Mouse (Mus musculus) limb, embryonic 15.5 days (tissue): Measurements from ENCODE around the gene Glis1. TPM values are rescaled to one million over a fixed set of nuclear protein-coding genes. Genes with fewer than 3 reads are reported as not detected.

ENCODE experiments used
- ATAC-seq: fragments of 200-750 bp; cut with Nextera tagmentation; 2 replicates; pipeline ENCODE4 v1.8.0; 2017; ENCODE audit warnings: low read depth, moderate TSS enrichment; ENCODE audit not compliant: insufficient number of reproducible peaks, low FRiP score, low TSS enrichment
- H3K27ac ChIP-seq: fragments of 300-500 bp; sonication (generic); 2 replicates; pipeline ENCODE4 v1.5.1; 2015; ENCODE audit warnings: moderate library complexity, mild to moderate bottlenecking, inconsistent platforms
- H3K27me3 ChIP-seq: fragments of 300-500 bp; sonication (generic); 2 replicates; pipeline ENCODE4 v1.6.1; 2015; ENCODE audit warnings: inconsistent platforms
- H3K36me3 ChIP-seq: fragments of 300-500 bp; sonication (generic); 2 replicates; pipeline ENCODE4 v1.6.1; 2015; ENCODE audit warnings: inconsistent platforms
- H3K4me1 ChIP-seq: fragments of 300-500 bp; sonication (generic); 2 replicates; pipeline ENCODE4 v1.6.1; 2015; ENCODE audit warnings: inconsistent platforms
- H3K4me2 ChIP-seq: fragments of 300-500 bp; sonication (generic); 2 replicates; pipeline ENCODE4 v1.6.1; 2015; ENCODE audit warnings: mild to moderate bottlenecking, inconsistent platforms
- H3K4me3 ChIP-seq: fragments of 300-500 bp; sonication (generic); 2 replicates; pipeline ENCODE4 v1.5.1; 2015; ENCODE audit warnings: mild to moderate bottlenecking, inconsistent platforms
- H3K9ac ChIP-seq: fragments of 300-500 bp; sonication (generic); 2 replicates; pipeline ENCODE4 v1.6.1; 2015; ENCODE audit warnings: inconsistent platforms
- H3K9me3 ChIP-seq: fragments of 300-500 bp; sonication (generic); 2 replicates; pipeline ENCODE4 v1.6.1; 2016; ENCODE audit warnings: inconsistent platforms
- WGBS: fragments of 180-500 bp; shearing (Covaris S2); methylation state at CpG from one replicate; pipeline ENCODE4 v1.1.7; 2015; 5-methylcytosine and 5-hydroxymethylcytosine counted together
- polyA plus RNA-seq: library from polyadenylated mRNA; unstranded; fragments of >200 nt; fragmentation: Nextera tagmentation; extraction: Ambion mirVana; gene quantifications from 2 replicates; pipeline ENCODE4 v1.2.1, GENCODE M21; 2015

Gene Glis1
- polyA plus RNA-seq, 1 experiment from 2014 or later, result 11.2 TPM

DNA sequence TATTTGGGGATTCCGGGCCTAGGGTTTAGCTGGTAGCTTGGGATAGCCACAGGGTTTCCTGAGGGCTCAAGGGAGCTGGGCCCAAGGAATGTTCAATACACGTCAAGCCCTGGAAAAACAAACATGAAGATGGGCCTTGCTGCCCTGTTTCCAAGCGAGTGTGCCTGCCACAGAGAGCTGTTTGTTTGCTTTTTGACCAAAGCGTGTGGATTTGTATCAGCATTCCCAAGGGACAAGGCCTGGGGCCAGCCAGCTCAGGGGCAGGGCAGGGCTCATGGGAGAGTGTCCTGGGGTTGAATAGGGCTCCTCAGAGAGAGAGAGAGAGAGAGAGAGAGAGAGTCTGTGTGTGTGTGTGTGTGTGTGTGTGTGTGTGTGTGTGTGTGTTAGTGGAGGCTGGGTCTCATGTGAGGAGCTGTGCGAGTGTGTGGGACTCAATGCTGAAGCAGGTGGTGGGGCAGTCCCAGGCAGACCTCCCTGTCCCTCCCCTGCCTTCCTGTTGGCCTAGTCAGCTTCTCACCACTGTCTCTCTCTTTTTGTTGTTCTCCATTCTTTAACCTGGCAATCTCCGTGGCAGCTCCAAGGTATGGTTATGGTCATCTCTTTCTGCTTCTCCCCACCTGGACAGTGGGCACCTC is 183.3 kb downstream of the Glis1 start:
- 70% methylated on average over 6 of the region's 6 CpGs for WGBS
- 0 out of 2 replicates have a peak, but pooled peaks cover 3% of the 10 kb centered on the region for H3K27me3 ChIP-seq
- H3K4me3 ChIP-seq, result no peak overlapping the region
- ATAC-seq, result no peak
- no peak overlapping the region for H3K9ac ChIP-seq
- no peak overlapping the region for H3K4me2 ChIP-seq
- H3K36me3 ChIP-seq, result no peaks in the 10 kb centered on the region
- H3K9me3 ChIP-seq, result no peaks in the 10 kb centered on the region
- H3K4me1 ChIP-seq, result peaks cover 8% of the 10 kb centered on the region; the same call in 1 of the 2 replicates
- H3K27ac ChIP-seq, result no peak overlapping the region

GRCm38 (mm10) chr4:107619487-107619886 is 185.1 kb downstream of the Glis1 start:
- Histone ChIP-seq H3K4me2 (no peak overlapping the region), H3K36me3 (no peaks in the 10 kb centered on the region), H3K9ac (no peak overlapping the region), H3K4me3 (no peak overlapping the region), H3K4me1 (peaks cover 16% of the 10 kb centered on the region), H3K27ac (no peak overlapping the region), H3K9me3 (no peaks in the 10 kb centered on the region), H3K27me3 (0 out of 2 replicates have a peak, but pooled peaks cover 7% of the 10 kb centered on the region)
- ATAC-seq, result no peak
- 93% methylated on average over 7 of the region's 7 CpGs for WGBS

- Histone ChIP-seq H3K9me3 (no peaks in the 10 kb centered on the region), H3K9ac (no peak overlapping the region), H3K4me2 (no peak overlapping the region), H3K36me3 (no peaks in the 10 kb centered on the region), H3K4me3 (no peak overlapping the region), H3K27ac (no peak overlapping the region; the same call in 1 of the 2 replicates), H3K27me3 (0 out of 2 replicates have a peak, but pooled peaks cover 7% of the 10 kb centered on the region), H3K4me1 (peaks cover 23% of the 10 kb centered on the region)
- 60% methylated on average over 5 of the region's 5 CpGs for WGBS
- no peak for ATAC-seq
Observed at GRCm38 (mm10) chr4:107621366-107621765, 187.0 kb downstream of the Glis1 start.

GRCm38 (mm10) chr4:107622296-107622695 is 187.9 kb downstream of the Glis1 start:
- no peak overlapping the region for H3K4me3 ChIP-seq
- no peak overlapping the region for H3K27ac ChIP-seq
- WGBS, result 77% methylated on average over 6 of the region's 6 CpGs
- no peak overlapping the region for H3K9ac ChIP-seq
- H3K27me3 ChIP-seq, result 0 out of 2 replicates have a peak, but pooled peaks cover 7% of the 10 kb centered on the region
- H3K4me2 ChIP-seq, result no peak overlapping the region
- H3K9me3 ChIP-seq, result no peaks in the 10 kb centered on the region
- peaks cover 23% of the 10 kb centered on the region for H3K4me1 ChIP-seq
- no peaks in the 10 kb centered on the region for H3K36me3 ChIP-seq
- ATAC-seq, result no peak

- Histone ChIP-seq H3K27me3 (0 out of 2 replicates have a peak, but pooled peaks cover 7% of the 10 kb centered on the region), H3K4me2 (no peak overlapping the region), H3K4me3 (no peak overlapping the region), H3K36me3 (no peaks in the 10 kb centered on the region), H3K9ac (no peak overlapping the region), H3K4me1 (peaks cover 31% of the 10 kb centered on the region), H3K9me3 (no peaks in the 10 kb centered on the region), H3K27ac (no peak overlapping the region)
- ATAC-seq, result no peak
- 49% methylated on average over 6 of the region's 6 CpGs for WGBS
Observed at GRCm38 (mm10) chr4:107623916-107624315, 189.5 kb downstream of the Glis1 start.

GRCm38 (mm10) chr4:107624951-107625350 is 190.6 kb downstream of the Glis1 start:
- no peak for ATAC-seq
- H3K27ac ChIP-seq, result no peak overlapping the region
- no peak overlapping the region for H3K9ac ChIP-seq
- H3K4me1 ChIP-seq, result peaks cover 37% of the 10 kb centered on the region
- H3K9me3 ChIP-seq, result no peaks in the 10 kb centered on the region
- no peak overlapping the region for H3K4me3 ChIP-seq
- no peak overlapping the region for H3K4me2 ChIP-seq
- H3K36me3 ChIP-seq, result no peaks in the 10 kb centered on the region
- 0 out of 2 replicates have a peak, but pooled peaks cover 10% of the 10 kb centered on the region for H3K27me3 ChIP-seq
- whole genome bisulfite sequencing, result 54% methylated on average over 5 of the region's 5 CpGs

GRCm38 (mm10) chr4:107628226-107628625 is 193.8 kb downstream of the Glis1 start:
- 78% methylated on average over 4 of the region's 4 CpGs for WGBS
- Histone ChIP-seq H3K4me2 (no peak overlapping the region), H3K4me1 (peaks cover 29% of the 10 kb centered on the region)

GRCm38 (mm10) chr4:107628921-107629411 is 194.6 kb downstream of the Glis1 start:
- peak overlapping the region; percentile 65 for H3K27ac ChIP-seq

More at GRCm38 (mm10) chr4:107628226-107628625, 193.8 kb downstream of the Glis1 start:
- no peak overlapping the region for H3K4me3 ChIP-seq
- peak overlapping the region; percentile 65 for H3K27ac ChIP-seq
- no peak for ATAC-seq
- no peak overlapping the region for H3K9ac ChIP-seq
- no peaks in the 10 kb centered on the region for H3K9me3 ChIP-seq
- 0 out of 2 replicates have a peak, but pooled peaks cover 3% of the 10 kb centered on the region for H3K27me3 ChIP-seq
- no peaks in the 10 kb centered on the region for H3K36me3 ChIP-seq

GRCm38 (mm10) chr4:107634631-107635030 is 200.2 kb downstream of the Glis1 start:
- Histone ChIP-seq H3K4me3 (no peak overlapping the region), H3K9ac (no peak overlapping the region), H3K9me3 (no peaks in the 10 kb centered on the region), H3K4me2 (no peak overlapping the region), H3K36me3 (no peaks in the 10 kb centered on the region), H3K27me3 (no peaks in the 10 kb centered on the region), H3K4me1 (peaks cover 35% of the 10 kb centered on the region), H3K27ac (no peak overlapping the region)
- 53% methylated on average over 6 of the region's 6 CpGs for WGBS
- ATAC-seq, result no peak

More at GRCm38 (mm10) chr4:107628921-107629411, 194.6 kb downstream of the Glis1 start:
- H3K4me2 ChIP-seq, result no peak overlapping the region
- no peak overlapping the region for H3K4me3 ChIP-seq
- peaks cover 27% of the 10 kb centered on the region for H3K4me1 ChIP-seq
- no peak overlapping the region for H3K9ac ChIP-seq
- H3K27me3 ChIP-seq, result 0 out of 2 replicates have a peak, but pooled peaks cover 3% of the 10 kb centered on the region
- ATAC-seq, result peak; percentile 75
- WGBS, result 51% methylated on average over 17 of the region's 17 CpGs
- H3K9me3 ChIP-seq, result no peaks in the 10 kb centered on the region
- no peaks in the 10 kb centered on the region for H3K36me3 ChIP-seq

DNA sequence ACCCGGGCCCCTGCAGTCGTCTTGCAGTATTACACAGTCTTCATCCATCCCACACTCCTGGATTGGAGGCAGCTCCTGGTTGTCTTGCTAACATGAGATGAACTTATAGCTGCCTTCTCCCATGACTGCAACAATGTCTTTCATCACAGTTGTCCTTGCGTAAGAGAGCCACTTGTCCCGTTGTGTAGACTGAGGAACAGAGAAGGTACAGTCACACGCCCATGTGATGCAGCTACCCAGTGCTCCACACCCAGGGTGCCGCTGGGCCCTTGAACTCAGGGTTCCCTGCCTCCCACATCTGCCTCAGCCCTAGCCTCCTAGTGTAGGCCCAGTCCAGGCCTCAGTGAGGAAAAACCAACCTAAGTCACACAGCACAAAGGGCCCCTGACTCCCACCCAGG is 201.7 kb downstream of the Glis1 start:
- no peak overlapping the region for H3K27ac ChIP-seq
- H3K36me3 ChIP-seq, result no peaks in the 10 kb centered on the region
- no peak overlapping the region for H3K4me3 ChIP-seq
- H3K4me2 ChIP-seq, result no peak overlapping the region
- H3K4me1 ChIP-seq, result peaks cover 33% of the 10 kb centered on the region
- no peaks in the 10 kb centered on the region for H3K9me3 ChIP-seq
- no peak overlapping the region for H3K9ac ChIP-seq
- H3K27me3 ChIP-seq, result no peaks in the 10 kb centered on the region
- no peak for ATAC-seq
- WGBS, result 69% methylated on average over 6 of the region's 6 CpGs

DNA sequence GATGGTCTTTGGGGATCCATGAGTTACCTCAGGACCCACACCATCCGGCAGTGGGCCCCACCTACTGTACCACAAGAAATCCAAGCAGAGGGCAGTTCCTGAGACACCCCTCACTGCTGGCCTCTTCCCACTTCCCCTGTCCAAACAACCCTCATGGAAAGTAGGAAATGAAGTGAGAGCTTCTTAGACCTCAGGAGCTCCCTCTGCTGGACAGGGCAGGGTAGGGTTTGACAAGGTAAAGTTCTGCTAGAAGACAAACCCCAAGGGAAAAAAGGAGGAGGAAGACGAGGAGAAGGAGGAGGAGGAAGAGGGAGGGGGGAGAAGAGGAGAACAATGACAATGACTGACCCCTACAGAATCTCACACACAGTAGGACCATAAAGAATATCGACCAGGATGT is 203.3 kb downstream of the Glis1 start:
- H3K4me2 ChIP-seq, result no peak overlapping the region
- H3K36me3 ChIP-seq, result no peaks in the 10 kb centered on the region
- no peaks in the 10 kb centered on the region for H3K27me3 ChIP-seq
- no peaks in the 10 kb centered on the region for H3K9me3 ChIP-seq
- H3K4me3 ChIP-seq, result no peak overlapping the region
- H3K9ac ChIP-seq, result no peak overlapping the region
- no peak for ATAC-seq
- 60% methylated on average over 3 of the region's 3 CpGs for WGBS
- H3K27ac ChIP-seq, result no peak overlapping the region
- peaks cover 41% of the 10 kb centered on the region for H3K4me1 ChIP-seq

- Histone ChIP-seq H3K27me3 (no peaks in the 10 kb centered on the region), H3K4me3 (no peak overlapping the region), H3K36me3 (no peaks in the 10 kb centered on the region), H3K4me2 (no peak overlapping the region), H3K9me3 (no peaks in the 10 kb centered on the region), H3K4me1 (peaks cover 41% of the 10 kb centered on the region), H3K9ac (no peak overlapping the region), H3K27ac (peak overlapping the region; percentile 59)
- WGBS, result 49% methylated on average over 10 of the region's 10 CpGs
- ATAC-seq, result no peak
Observed at GRCm38 (mm10) chr4:107638303-107638702, 203.9 kb downstream of the Glis1 start.
